In genomic region chr10:59547426-59547825, GRCm38 (mm10) we compare ENCODE assay signal across 16 mouse cellular contexts.
DNase-seq lines count a peak whose midpoint lies in the region; ATAC-seq and TF ChIP-seq lines count a peak whose summit lies in the region.
"Had no signal": no experiment of that assay in that cellular context is flagged by ENCODE, and none has a peak within 500 bp of the region (broad histone marks: within the 10 kb centered on the region; RNA-seq: fewer than 3 reads in every experiment).

No protein-coding gene starts in this region.

- 0 out of 2 replicates have a peak overlapping the region, but pooled peaks have one; percentile 6 for H3K4me2 ChIP-seq in forebrain, embryonic 14.5 days (ENCODE audit: low read length)
- H3K4me2 ChIP-seq: heart, embryonic 12.5 days; limb, embryonic 12.5 days; liver, embryonic 15.5 days had no signal

- 0 out of 2 replicates have a peak, but pooled peaks have one; percentile 25 for TF ChIP-seq EP300 in ES-Bruce4 (IDR thresholded peaks at IDR 0.05; ENCODE audit: insufficient read depth, low read depth, low read length)

- intact Hi-C loops in left cerebral cortex, adult 2 months (cut with DNase I) = no loop called here

- DNase-seq in left cerebral cortex, adult 2 months (ENCODE audit: extremely low spot score in 1 of 2, low spot score in 2 of 2) = no peak
- no peak for DNase-seq in left cerebral cortex, adult 18-20 months (ENCODE audit: low spot score in 2 of 2)
- no peak for DNase-seq in ES-E14 (ENCODE audit: low read depth, low spot score)
- peak; percentile 22 for DNase-seq in forebrain, embryonic 14.5 days (ENCODE audit: low spot score)
- no peak for DNase-seq in adrenal gland, adult 8-10 months
- DNase-seq: cerebellum, adult 11-12 months; kidney, adult 2 months; kidney, postnatal 36 days; lung, postnatal 10 days; thymus, adult 18-20 months had no signal

- no peak for TF ChIP-seq CTCF in left cerebral cortex, adult 2 months (IDR thresholded peaks at IDR 0.05)
- no peak for TF ChIP-seq CTCF in ES-Bruce4 (IDR thresholded peaks at IDR 0.05; ENCODE audit: low read depth, low read length)

- H3K4me1 ChIP-seq in ES-Bruce4 (ENCODE audit: control insufficient read depth, insufficient read depth, low read length) = no peaks in the 10 kb centered on the region
- peaks cover 17 to 19% of the 10 kb centered on the region in 2 experiments for H3K4me1 ChIP-seq in ES-E14 (ENCODE audit: control insufficient read depth in 2 of 2, insufficient read depth in 2 of 2, low read length in 2 of 2, poor library complexity in 1 of 2)
- 0 out of 2 replicates have a peak, but pooled peaks cover 3% of the 10 kb centered on the region for H3K4me1 ChIP-seq in forebrain, embryonic 14.5 days (ENCODE audit: control insufficient read depth, insufficient read depth, low read length)

- no peak overlapping the region for H3K27ac ChIP-seq in left cerebral cortex, adult 2 months
- peak overlapping the region; percentile 43 for H3K27ac ChIP-seq in ES-Bruce4 (ENCODE audit: insufficient read depth, low read length)
- peak overlapping the region; percentile 61; the same call in 1 of the 2 replicates for H3K27ac ChIP-seq in ES-E14 (ENCODE audit: insufficient read depth, low read depth, low read length, poor library complexity, severe bottlenecking)
- no peak overlapping the region for H3K27ac ChIP-seq in forebrain, embryonic 14.5 days (ENCODE audit: low read depth, low read length)
- H3K27ac ChIP-seq: limb, embryonic 12.5 days; liver, embryonic 15.5 days had no signal

- H3K27me3 ChIP-seq in ES-Bruce4 (ENCODE audit: control insufficient read depth, insufficient read depth, low read length, poor library complexity, severe bottlenecking) = no peaks in the 10 kb centered on the region
- H3K27me3 ChIP-seq in forebrain, embryonic 14.5 days (replicated peaks; ENCODE audit: control insufficient read depth, insufficient read depth, low read length) = no peaks in the 10 kb centered on the region
- H3K27me3 ChIP-seq: heart, embryonic 12.5 days; limb, embryonic 12.5 days; liver, embryonic 15.5 days had no signal

- no peak for ATAC-seq in forebrain, embryonic 14.5 days
- ATAC-seq in megakaryocyte, adult 5-6 weeks (ENCODE audit: poor library complexity, severe bottlenecking) = no peak
- ATAC-seq: CD4-positive, CD25-positive, alpha-beta regulatory T cell, adult 4 months had no signal

- H3K9me3 ChIP-seq in ES-Bruce4 (replicated peaks; ENCODE audit: control insufficient read depth, insufficient read depth, low read length, poor library complexity, severe bottlenecking) (peaks cover 11% of the 10 kb centered on the region), ES-E14 (ENCODE audit: control insufficient read depth, insufficient read depth, low read depth, low read length) (no peaks in the 10 kb centered on the region)
- H3K9me3 ChIP-seq in forebrain, embryonic 14.5 days (replicated peaks; ENCODE audit: control insufficient read depth, low read length) = 0 out of 2 replicates have a peak, but pooled peaks cover 2% of the 10 kb centered on the region
- H3K9me3 ChIP-seq: liver, embryonic 15.5 days had no signal

- H3K4me3 ChIP-seq in left cerebral cortex, adult 2 months = 0 out of 2 replicates have a peak overlapping the region, but pooled peaks have one; percentile 16
- H3K4me3 ChIP-seq in ES-Bruce4 (ENCODE audit: low read depth, low read length) (no peak overlapping the region), ES-E14 (ENCODE audit: insufficient read depth in 1 of 2, low read depth in 1 of 2, low read length in 2 of 2, poor library complexity in 1 of 2, severe bottlenecking in 1 of 2) (peak overlapping the region in 1 of 2 experiments; percentile 31; a peak in 1 of 4 replicates)
- no peak overlapping the region for H3K4me3 ChIP-seq in forebrain, embryonic 14.5 days (ENCODE audit: low read depth, low read length)
- H3K4me3 ChIP-seq: heart, embryonic 12.5 days; limb, embryonic 12.5 days; liver, embryonic 15.5 days had no signal

- WGBS in forebrain, embryonic 14.5 days = 10% methylated on average over 7 of the region's 7 CpGs

- H3K36me3 ChIP-seq in ES-Bruce4 (ENCODE audit: control insufficient read depth, insufficient read depth, low read length, poor library complexity, severe bottlenecking) (no peaks in the 10 kb centered on the region), ES-E14 (ENCODE audit: control insufficient read depth, insufficient read depth, low read length, poor library complexity, severe bottlenecking) (no peaks in the 10 kb centered on the region; the same call in 1 of the 2 replicates)
- no peaks in the 10 kb centered on the region for H3K36me3 ChIP-seq in forebrain, embryonic 14.5 days (ENCODE audit: control insufficient read depth, insufficient read depth, low read length)

- TF ChIP-seq POLR2A in ES-Bruce4 (IDR thresholded peaks at IDR 0.05; ENCODE audit: insufficient read depth, low read length) = no peak

- no peak overlapping the region for H3K9ac ChIP-seq in ES-Bruce4 (ENCODE audit: low read depth, poor library complexity, severe bottlenecking)
- peak overlapping the region; percentile 47; the same call in 1 of the 2 replicates for H3K9ac ChIP-seq in ES-E14 (ENCODE audit: insufficient read depth, low read depth, low read length, poor library complexity, severe bottlenecking)
- H3K9ac ChIP-seq in forebrain, embryonic 14.5 days (ENCODE audit: low read length) = no peak overlapping the region
- H3K9ac ChIP-seq: heart, embryonic 12.5 days; limb, embryonic 12.5 days; liver, embryonic 15.5 days had no signal

- in situ Hi-C loops in ES-E14 (cut with MboI; ENCODE audit: low sequenced_read_pairs in 2 of 2, unreplicated experiment in 2 of 2) = no loop called here

TF ChIP-seq in ES-E14, 5 proteins besides CTCF, POLR2A, EP300 and RAD21:
- TF ChIP-seq MAFK (IDR thresholded peaks at IDR 0.05; ENCODE audit: insufficient read depth, low read depth, low read length) (no peak; the same call in 1 of the 2 replicates), ZNF384 (IDR thresholded peaks at IDR 0.05; ENCODE audit: low read depth, low read length) (no peak), HCFC1 (IDR thresholded peaks at IDR 0.05; ENCODE audit: borderline replicate concordance, insufficient read depth, low read length) (no peak), CHD2 (IDR thresholded peaks at IDR 0.05; ENCODE audit: low read depth, low read length) (no peak), ZC3H11A (IDR thresholded peaks at IDR 0.05; ENCODE audit: borderline replicate concordance, low read depth, low read length) (no peak)

Comparison
In these comparisons a context has a peak if more than half of its experiments do, and no peak if none do; other contexts are left out.
1. H3K27ac ChIP-seq: peak in ES-Bruce4 (single experiment) and ES-E14 (single experiment); none in left cerebral cortex, adult 2 months (single experiment) and forebrain, embryonic 14.5 days (single experiment).